Mouse (Mus musculus) limb, embryonic 11.5 days (tissue): ENCODE results near the gene Qrich1. TPM values are rescaled to one million over a fixed set of nuclear protein-coding genes. Genes with fewer than 3 reads are reported as not detected.

ENCODE experiments used
- ATAC-seq: fragments of 200-750 bp; cut with Nextera tagmentation; 2 replicates; pipeline ENCODE4 v1.8.0; 2017; ENCODE audit warnings: low read depth; ENCODE audit not compliant: insufficient number of reproducible peaks, low FRiP score, low TSS enrichment
- DNase-seq: peaks from one replicate; pipeline ENCODE4 v3.0.0-alpha.2; 2015; ENCODE audit warnings: low spot score
- H3K27ac ChIP-seq: fragments of 300-500 bp; sonication (generic); replicated peaks from 2 replicates; pipeline ENCODE4 v1.5.1; 2014; ENCODE audit warnings: low read depth, mild to moderate bottlenecking, low read length
- H3K27me3 ChIP-seq: fragments of 300-500 bp; sonication (generic); 2 replicates; pipeline ENCODE4 v1.6.1; 2014; ENCODE audit warnings: mild to moderate bottlenecking, low read length, mixed read lengths; ENCODE audit not compliant: control insufficient read depth, insufficient read depth
- H3K36me3 ChIP-seq: fragments of 300-500 bp; sonication (generic); 2 replicates; pipeline ENCODE4 v1.6.1; 2014; ENCODE audit warnings: mild to moderate bottlenecking, low read length, moderate library complexity, mixed read lengths; ENCODE audit not compliant: control insufficient read depth, insufficient read depth
- H3K4me1 ChIP-seq: fragments of 300-500 bp; sonication (generic); 2 replicates; pipeline ENCODE4 v1.6.1; 2014; ENCODE audit warnings: low read length, mixed read lengths; ENCODE audit not compliant: control insufficient read depth, insufficient read depth
- H3K4me2 ChIP-seq: fragments of 300-500 bp; sonication (generic); 2 replicates; pipeline ENCODE4 v1.6.1; 2014; ENCODE audit warnings: low read depth, mild to moderate bottlenecking, moderate library complexity; ENCODE audit not compliant: severe bottlenecking
- H3K4me3 ChIP-seq: fragments of 300-500 bp; sonication (generic); 2 replicates; pipeline ENCODE4 v1.5.1; 2014; ENCODE audit warnings: low read depth, low read length
- H3K9ac ChIP-seq: fragments of 300-500 bp; sonication (generic); 2 replicates; pipeline ENCODE4 v1.6.1; 2014; ENCODE audit warnings: mild to moderate bottlenecking, low read length
- H3K9me3 ChIP-seq: fragments of 300-500 bp; sonication (generic); 2 replicates; pipeline ENCODE4 v1.6.1; 2016; ENCODE audit warnings: low read length; ENCODE audit not compliant: control insufficient read depth
- WGBS: fragments of 180-500 bp; shearing (Covaris S2); extraction: QIAGEN DNeasy Blood & Tissue Kit; methylation state at CpG from one replicate; pipeline ENCODE4 v1.1.7; 2014; 5-methylcytosine and 5-hydroxymethylcytosine counted together
- polyA plus RNA-seq: library from polyadenylated mRNA; unstranded; fragments of >200 nt; fragmentation: Nextera tagmentation; extraction: Ambion mirVana; gene quantifications from 2 replicates; pipeline ENCODE4 v1.2.1, GENCODE M21; 2014

Gene Qrich1
- polyA plus RNA-seq, 1 experiment from 2014 or later, result 164 TPM

DNA sequence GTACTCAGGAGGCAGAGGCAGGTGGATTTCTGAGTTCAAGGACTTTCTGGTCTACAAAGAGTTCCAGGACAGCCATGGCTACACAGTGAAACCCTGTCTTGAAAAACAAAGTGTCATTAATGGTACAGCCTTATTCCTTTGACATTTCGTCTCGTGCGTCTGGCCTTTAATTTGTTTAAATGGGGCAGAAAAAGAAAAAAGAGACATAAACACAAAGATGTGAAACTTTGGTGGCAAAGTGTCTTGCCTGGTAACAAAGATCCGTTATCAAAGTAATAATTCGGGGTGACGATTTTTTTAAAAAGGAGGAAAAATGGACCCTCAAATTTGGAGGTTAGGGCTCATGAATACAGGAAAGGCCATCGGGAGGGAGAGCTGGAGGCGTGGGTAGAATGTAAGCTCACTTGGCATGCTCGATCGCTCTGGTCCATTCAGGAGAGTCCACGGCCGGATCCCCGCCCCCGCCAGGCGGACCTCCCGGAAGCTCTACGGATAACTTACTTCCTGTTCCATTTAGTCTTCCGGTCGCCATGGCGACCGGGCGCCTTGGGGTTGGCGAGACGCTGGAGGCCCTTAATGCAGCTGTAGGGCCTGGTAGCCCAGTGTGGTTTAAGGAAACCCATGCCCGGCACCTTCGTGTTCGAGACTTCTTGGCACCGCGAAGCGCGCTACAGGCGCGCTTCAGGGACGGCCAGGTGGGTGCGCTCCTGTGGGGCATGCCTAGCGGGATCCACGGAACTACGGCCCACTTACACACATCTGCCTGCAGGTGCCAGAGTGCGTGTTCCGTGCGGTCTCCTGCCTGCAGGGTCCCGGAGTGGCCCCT is 53.0 kb downstream of the Qrich1 start, which contains the start of gene Dalrd3:
Gene Dalrd3, plus strand, starts transcription at position 506 of the 826 bp plus-strand sequence.
- WGBS, result 8% methylated on average over 42 of the region's 42 CpGs
- peak within 1 kb of the TSS; percentile 62 for H3K4me3 ChIP-seq
- peaks cover 21% of the 10 kb centered on the region for H3K4me1 ChIP-seq
- peak within 1 kb of the TSS; percentile 97 for H3K4me2 ChIP-seq
- H3K9ac ChIP-seq, result peak within 1 kb of the TSS; percentile 60
- H3K27me3 ChIP-seq, result no peaks in the 10 kb centered on the region
- peak within 1 kb of the TSS; percentile 61; the same call in 1 of the 2 replicates for H3K27ac ChIP-seq
- H3K36me3 ChIP-seq, result peaks cover 20% of the 10 kb centered on the region
- ATAC-seq (peak; percentile 52), DNase-seq (peak; percentile 95)
- no peaks in the 10 kb centered on the region for H3K9me3 ChIP-seq

DNA sequence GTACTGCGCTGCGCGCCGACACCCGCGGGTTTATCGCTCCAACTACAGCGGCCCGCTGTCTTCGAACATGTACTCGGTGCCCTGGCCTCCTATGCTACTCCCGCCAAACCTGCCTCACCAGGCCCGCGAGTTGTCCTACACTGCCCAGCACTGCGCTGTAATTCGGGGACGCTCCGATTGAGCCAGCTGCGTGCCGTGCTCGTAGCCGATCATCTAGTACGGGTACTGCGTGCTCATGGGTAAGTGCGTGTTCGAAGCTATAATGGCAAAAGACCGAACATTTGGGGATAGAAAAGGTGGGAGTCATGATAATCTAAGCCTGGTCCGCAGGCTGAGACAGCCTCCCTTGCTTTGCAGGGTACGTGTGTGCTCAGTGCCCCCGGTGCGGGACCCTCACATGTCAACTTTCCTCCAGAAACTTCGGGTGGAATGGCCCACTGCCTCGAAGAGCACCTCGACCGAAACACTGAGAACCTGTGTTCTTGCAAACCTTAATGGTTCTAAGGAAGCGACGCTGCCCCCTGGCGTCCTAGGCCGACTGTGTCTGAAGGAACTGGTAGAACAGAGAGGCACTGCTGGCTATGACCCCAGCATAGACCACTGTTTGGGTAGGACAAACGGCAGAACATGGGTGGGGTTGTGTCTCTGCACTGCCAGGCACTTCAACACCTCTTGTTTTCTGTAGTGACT is 53.7 kb downstream of the Qrich1 start:
- Histone ChIP-seq H3K9me3 (no peaks in the 10 kb centered on the region), H3K4me1 (peaks cover 21% of the 10 kb centered on the region), H3K4me2 (peak overlapping the region; percentile 97), H3K36me3 (peaks cover 20% of the 10 kb centered on the region), H3K9ac (peak overlapping the region; percentile 60), H3K27me3 (no peaks in the 10 kb centered on the region), H3K4me3 (peak overlapping the region; percentile 62), H3K27ac (peak overlapping the region; percentile 61; the same call in 1 of the 2 replicates)
- ATAC-seq (peak; percentile 14; the same call in 1 of the 2 replicates), DNase-seq (peak; percentile 88)
- 2% methylated on average over 40 of the region's 40 CpGs for WGBS

DNA sequence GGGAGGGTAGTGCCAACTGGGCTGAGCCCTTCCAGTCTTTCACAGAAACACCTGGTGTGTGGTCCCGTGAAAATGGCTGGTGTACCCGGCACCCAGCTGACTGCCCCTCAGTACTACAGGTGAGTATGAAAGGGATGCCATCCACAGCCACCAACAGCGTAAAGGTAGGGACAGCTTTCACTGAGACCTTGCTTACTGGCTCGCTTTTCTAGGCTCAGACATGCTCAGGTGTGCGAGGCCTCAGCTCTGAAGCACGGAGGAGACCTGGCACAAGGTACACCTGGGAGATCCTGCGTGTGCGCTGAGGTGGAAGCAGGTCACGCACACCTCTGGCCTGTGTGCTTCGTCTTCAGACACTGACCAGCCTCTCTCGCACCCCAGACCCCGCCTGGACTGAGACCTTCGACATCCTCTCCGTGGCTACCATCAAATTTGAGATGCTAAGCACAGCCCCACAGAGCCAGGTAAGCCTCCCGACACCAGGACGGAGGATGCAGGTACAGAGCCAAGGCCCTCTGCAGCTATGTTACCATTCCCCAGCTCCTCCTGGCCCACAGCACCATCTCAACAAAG is 54.9 kb downstream of the Qrich1 start:
- WGBS, result 96% methylated on average over 16 of the region's 16 CpGs
- DNase-seq (no peak), ATAC-seq (no peak)
- H3K4me3 ChIP-seq, result no peak overlapping the region
- H3K9me3 ChIP-seq, result no peaks in the 10 kb centered on the region
- H3K27ac ChIP-seq, result no peak overlapping the region
- H3K4me1 ChIP-seq, result peaks cover 18% of the 10 kb centered on the region
- H3K4me2 ChIP-seq, result no peak overlapping the region; the same call in 1 of the 2 replicates
- no peaks in the 10 kb centered on the region for H3K27me3 ChIP-seq
- H3K36me3 ChIP-seq, result peaks cover 24% of the 10 kb centered on the region
- 0 out of 2 replicates have a peak overlapping the region, but pooled peaks have one; percentile 3 for H3K9ac ChIP-seq

DNA sequence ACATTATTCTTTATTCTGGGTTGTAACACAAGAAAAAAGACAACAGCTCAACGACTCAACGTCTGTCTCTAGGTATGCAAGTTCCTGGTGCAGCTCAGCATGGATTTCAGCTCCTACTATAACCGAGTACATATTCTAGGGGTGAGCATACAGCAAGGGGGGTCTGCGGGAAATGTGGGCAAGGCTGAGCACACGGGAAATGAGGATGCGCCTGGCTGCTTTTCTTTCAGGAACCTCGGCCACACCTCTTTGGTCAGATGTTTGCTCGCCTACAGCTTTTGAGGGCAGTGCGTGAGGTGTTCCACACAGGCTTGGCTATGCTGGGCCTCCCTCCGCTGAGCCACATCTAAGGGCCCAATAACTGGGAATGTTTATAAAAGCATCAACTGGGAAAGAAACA is 55.7 kb downstream of the Qrich1 start:
- 86% methylated on average over 10 of the region's 10 CpGs for WGBS
- ATAC-seq (no peak), DNase-seq (no peak)
- Histone ChIP-seq H3K36me3 (peaks cover 24% of the 10 kb centered on the region), H3K4me2 (no peak overlapping the region), H3K27ac (no peak overlapping the region), H3K9me3 (no peaks in the 10 kb centered on the region), H3K9ac (no peak overlapping the region), H3K4me1 (peaks cover 25% of the 10 kb centered on the region), H3K27me3 (no peaks in the 10 kb centered on the region), H3K4me3 (no peak overlapping the region)

DNA sequence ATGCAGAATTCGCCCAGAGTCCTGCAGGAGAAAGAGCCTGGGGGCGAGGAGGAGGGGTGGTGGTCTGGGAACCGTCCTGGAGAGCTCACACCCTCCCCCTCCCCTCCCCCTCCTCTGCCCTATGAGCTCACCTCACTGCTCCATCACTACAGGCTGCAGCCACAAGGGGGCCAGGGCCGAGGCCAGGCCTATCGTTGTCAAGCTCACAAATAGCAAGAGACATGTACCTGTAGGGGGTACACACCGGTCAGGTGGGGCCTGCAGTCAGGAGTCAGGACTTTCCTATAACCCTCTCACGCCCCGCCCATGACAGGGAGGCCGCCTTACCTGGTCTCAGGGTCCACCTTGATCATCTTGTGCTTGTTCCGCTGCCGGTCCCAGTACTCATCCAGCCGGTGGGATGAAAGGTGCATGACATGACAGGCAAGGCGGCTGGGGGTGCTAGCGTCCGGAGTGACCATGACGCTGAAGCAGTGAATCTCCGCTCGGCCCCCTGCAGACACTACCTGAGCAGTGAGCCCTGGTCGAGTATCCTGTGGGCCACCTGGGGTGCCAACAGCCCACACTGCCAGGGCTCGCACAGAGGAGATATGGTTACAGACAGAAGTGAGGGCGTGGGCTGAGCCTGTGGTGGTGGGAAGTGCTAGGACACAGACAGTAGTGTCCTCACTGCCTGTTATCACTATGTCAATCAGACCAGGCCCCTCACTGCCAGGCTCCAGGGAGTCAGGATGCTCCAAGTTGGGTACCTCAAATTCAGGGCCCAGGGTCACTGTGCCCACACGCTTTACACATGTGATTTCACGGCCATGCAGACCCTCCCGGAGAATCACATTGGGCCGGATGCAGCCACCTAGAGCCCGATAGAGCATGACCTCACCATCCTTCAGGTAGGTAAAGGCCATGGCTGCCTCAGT is 57.4 kb downstream of the Qrich1 start:
- Histone ChIP-seq H3K4me3 (no peak overlapping the region), H3K4me2 (no peak overlapping the region)

DNA sequence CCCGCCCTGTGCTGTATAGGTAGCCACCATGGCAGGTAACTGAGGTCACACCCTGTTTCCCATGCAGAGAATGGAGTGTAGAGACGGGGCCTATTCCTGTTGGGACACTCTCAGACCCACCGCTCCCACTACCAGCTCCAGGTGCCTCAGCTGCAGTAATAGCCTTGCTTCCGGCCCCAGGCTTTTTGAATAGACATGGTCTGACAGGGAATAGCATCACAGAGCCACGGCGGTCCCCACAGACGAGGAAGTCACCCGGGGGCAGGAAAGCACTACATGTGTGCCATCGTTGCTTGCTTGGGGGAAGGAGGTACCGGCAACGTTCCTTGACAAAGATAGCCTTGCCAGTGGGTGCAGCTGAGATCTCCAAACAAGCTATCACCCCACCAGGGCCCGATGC is 58.3 kb downstream of the Qrich1 start:
- Histone ChIP-seq H3K27ac (no peak overlapping the region), H3K9me3 (no peaks in the 10 kb centered on the region), H3K4me1 (peaks cover 28% of the 10 kb centered on the region), H3K27me3 (no peaks in the 10 kb centered on the region), H3K36me3 (peaks cover 24% of the 10 kb centered on the region), H3K9ac (no peak overlapping the region), H3K4me3 (no peak overlapping the region), H3K4me2 (no peak overlapping the region)
- no peak for DNase-seq
- ATAC-seq, result no peak
- 90% methylated on average over 12 of the region's 12 CpGs for WGBS

More for the DNA sequence above, 57.4 kb downstream of the Qrich1 start:
- peaks cover 24% of the 10 kb centered on the region for H3K36me3 ChIP-seq
- H3K4me1 ChIP-seq, result peaks cover 25% of the 10 kb centered on the region
- DNase-seq (peak; percentile 83), ATAC-seq (no peak)
- H3K9me3 ChIP-seq, result no peaks in the 10 kb centered on the region
- H3K27me3 ChIP-seq, result no peaks in the 10 kb centered on the region
- no peak overlapping the region for H3K9ac ChIP-seq
- no peak overlapping the region for H3K27ac ChIP-seq
- 57% methylated on average over 26 of the region's 26 CpGs for WGBS

DNA sequence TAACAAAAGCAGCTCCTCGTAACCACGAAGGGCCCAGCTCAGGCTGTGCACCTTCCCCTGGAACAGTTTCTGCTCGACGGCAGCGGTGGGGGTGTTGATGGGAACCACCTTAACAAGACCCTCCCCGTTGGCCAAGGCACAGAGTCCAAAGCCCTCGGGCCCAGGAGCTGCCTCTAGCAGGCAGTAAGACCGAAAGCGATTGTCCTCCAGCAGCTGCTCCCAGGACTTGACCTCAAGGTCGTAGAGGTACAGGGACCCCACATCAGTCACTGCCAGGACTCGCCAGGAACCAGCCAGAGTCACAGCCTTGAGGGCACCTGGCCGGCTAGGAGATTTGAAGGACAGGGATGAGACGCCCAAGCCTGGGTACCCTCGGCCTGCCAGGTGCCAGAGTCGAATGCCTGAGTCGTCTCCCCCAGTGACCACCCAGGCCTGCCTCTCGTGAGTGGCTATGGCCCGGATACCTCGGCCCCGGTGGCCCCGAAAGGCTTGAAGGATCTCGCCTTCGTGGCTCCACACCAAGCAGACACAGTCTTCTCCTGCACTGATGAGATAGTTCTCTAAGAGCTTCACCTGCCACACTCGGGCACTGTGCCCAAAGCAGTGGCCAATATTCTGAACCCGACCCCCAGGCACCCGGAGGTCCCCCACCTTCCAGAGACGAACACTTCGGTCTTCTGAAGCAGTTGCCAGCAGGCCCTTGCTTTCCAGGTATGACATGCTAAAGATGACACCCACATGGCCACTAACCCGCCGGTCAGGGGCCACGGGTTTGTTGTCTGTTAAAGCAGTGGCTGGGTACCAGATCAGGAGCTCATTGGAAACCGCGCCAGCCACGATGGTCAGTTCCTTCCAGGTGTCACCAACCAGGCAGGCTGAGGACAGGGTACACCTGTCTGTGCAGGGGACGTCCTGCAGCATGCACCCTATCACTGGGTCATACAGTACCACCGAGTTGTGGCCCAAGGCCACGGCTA is 59.0 kb downstream of the Qrich1 start:
- Histone ChIP-seq H3K4me3 (no peak overlapping the region), H3K4me2 (no peak overlapping the region)

More for the DNA sequence above, 59.0 kb downstream of the Qrich1 start:
- 88% methylated on average over 37 of the region's 37 CpGs for WGBS
- H3K9me3 ChIP-seq, result no peaks in the 10 kb centered on the region
- no peak overlapping the region for H3K9ac ChIP-seq
- no peaks in the 10 kb centered on the region for H3K27me3 ChIP-seq
- ATAC-seq (no peak), DNase-seq (no peak)
- peaks cover 23% of the 10 kb centered on the region; the same call in 1 of the 2 replicates for H3K4me1 ChIP-seq
- H3K36me3 ChIP-seq, result peaks cover 24% of the 10 kb centered on the region
- no peak overlapping the region for H3K27ac ChIP-seq
